Mouse (Mus musculus) C2C12 (cell line): ENCODE measurements at regions not wholly inside any gene's neighbourhood (a gene's known extent, or its start where the extent isn't known, plus 50 kb on each side); places are given as distances from the start of the nearest gene placed in this dataset.

Experiments
- CEBPB ChIP-seq: IDR thresholded peaks from one replicate; pipeline ENCODE4 v1.6.1; 2011; ENCODE audit warnings: low read depth, mild to moderate bottlenecking, control low read depth, moderate library complexity
- CTCF ChIP-seq: IDR thresholded peaks from one replicate; pipeline ENCODE4 v1.5.1; 2011; ENCODE audit not compliant: control insufficient read depth, insufficient read depth, insufficient read length
- FOSL1 ChIP-seq: IDR thresholded peaks from one replicate; pipeline ENCODE4 v1.8.0; 2011; ENCODE audit warnings: mild to moderate bottlenecking, low read length; ENCODE audit not compliant: poor library complexity, insufficient read depth, severe bottlenecking
- MAX ChIP-seq: IDR thresholded peaks from one replicate; pipeline ENCODE4 v1.6.1; 2011; ENCODE audit warnings: mild to moderate bottlenecking, control low read depth
- MYOD1 ChIP-seq: IDR thresholded peaks from one replicate; pipeline ENCODE4 v1.6.1; 2011; ENCODE audit warnings: low read depth; ENCODE audit not compliant: control insufficient read depth, insufficient read length
- MYOG ChIP-seq: IDR thresholded peaks from one replicate; pipeline ENCODE4 v1.6.1; 2011; ENCODE audit not compliant: control insufficient read depth, insufficient read length; ENCODE audit errors: extremely low read depth
- USF1 ChIP-seq: IDR thresholded peaks from one replicate; pipeline ENCODE4 v1.6.1; 2011; ENCODE audit warnings: low read depth, mild to moderate bottlenecking, control low read depth, moderate library complexity

- TF ChIP-seq CTCF (no peak), MYOD1 (no peak), CEBPB (no peak), USF1 (no peak), MAX (no peak), MYOG (no peak), FOSL1 (no peak)
Observed at GRCm38 (mm10) chr10:117447626-117448025, 67.8 kb upstream of the Cpsf6 start.
